Mouse (Mus musculus) regulatory T cell (primary cell): ENCODE data around the gene Gas2l1.
"Not testable (repeated sequence)": the region's sequence is repeated elsewhere in the genome, so short reads cannot be mapped to it uniquely, and the experiment has no call there.

Experiments
- in situ Hi-C: fragments of 300-600 bp; cut with MboI, MseI; formaldehyde crosslinking; loops from one replicate; pipeline ENCODE4 v1.15.1; 2025; ENCODE audit warnings: high pct_unique_total_duplicates

Gene Gas2l1

DNA sequence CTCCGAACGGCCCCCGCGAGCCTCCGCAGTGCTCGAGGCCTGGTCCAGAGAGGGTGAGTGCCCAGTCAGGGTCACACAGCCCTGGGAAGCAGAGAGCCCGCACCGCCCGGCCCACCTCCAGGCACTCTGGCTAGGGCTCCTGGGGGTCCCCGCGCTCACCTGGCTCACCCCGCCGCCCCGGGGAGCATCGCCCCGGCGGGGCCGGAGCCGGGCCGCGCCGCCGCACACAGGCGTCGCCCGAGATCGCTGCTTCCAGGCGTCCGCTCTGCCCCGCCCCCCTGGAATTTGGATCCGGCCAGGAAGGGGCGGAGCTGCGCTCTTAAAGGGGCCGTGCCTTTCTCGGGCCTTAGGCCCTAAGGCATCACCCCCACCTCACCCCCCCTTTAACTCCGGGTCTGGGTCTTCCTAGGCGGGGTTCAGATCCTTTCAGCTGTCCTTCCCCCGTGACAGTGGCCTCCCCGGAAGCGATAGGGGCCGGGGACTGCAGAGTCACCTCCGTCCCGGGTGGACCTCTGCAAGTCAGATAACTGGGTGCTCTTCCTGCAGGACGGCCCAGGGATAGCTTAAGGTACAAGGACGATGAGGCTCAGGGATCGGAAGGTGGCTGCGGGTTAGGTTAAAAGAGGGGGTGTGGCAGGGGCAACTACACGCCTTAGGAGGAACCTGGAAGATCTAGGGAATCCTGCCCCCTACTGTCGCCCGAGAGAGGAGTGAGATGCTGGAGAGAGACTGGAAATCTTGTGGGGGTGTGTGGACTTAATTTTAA lies at the start of gene Gas2l1:
TSS of gene Gas2l1 (minus strand) at position 272 of the 766 bp plus-strand sequence.
- in situ Hi-C loops, result no loop called here

DNA sequence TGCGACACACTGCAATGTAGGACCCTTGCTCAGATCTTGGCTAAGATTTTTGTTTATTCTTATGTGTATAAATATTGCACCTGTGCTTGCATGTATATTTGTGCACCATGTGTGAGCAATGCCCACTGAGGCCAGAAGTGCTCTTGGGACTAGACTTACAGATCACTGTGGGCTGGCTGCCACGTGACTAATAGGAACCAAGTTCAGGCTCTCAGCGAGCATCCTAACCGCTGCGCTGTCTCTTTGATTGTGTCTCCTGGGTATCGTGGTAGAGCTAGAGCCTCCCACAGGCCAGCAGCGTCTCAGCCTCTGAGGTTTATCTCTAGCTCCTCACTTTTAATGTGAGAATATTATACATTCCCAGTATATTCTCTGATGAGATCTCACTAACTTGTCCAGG lies 48.5 kb upstream of the Gas2l1 start:
- in situ Hi-C loops, result no loop called here

DNA sequence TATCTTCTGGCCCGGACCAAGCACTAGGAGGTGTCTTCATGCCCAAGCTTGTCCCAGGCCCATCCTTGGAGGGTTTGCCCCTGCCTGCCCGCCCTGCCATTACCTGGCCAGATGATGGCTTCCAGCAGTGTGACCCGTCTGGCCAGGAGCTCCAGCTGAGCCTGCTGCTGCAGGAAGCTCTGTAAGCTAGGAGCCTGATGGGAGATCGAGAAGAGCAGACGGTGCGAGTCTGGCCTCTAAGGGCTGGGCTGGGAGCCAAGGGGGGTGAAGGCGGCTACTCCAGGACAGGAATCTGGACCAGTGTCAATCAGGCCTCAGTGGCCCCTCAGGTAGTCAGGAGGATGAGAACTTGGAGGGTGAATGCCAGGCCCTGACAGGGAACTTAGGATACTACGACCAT lies 44.3 kb upstream of the Gas2l1 start:
- in situ Hi-C loops, result no loop called here

DNA sequence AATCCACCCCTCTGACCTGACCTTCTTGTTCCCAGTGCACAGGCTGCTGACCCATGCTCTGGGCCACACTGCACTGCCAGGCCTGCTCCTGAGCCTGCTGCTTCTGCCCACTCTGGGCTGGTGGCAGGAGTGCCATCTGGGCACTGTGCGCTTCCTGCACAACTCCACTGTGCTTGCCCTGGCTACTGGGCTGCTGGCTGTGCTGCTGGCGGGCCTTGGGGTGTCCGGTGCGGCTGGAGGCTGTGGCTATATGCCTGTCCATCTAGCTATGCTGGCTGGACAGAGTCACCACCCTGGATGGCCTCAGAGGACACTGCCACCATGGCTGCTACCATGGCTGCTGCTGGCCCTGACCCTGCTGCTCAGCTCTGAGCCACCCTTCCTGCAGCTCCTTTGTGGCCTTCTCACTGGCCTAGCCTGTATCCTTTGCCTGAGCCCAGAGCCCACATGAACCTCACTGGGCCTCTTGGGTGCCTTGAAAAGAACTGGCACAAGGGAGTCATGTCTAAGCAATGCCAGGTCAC lies 38.9 kb upstream of the Gas2l1 start:
- in situ Hi-C loops, result no loop called here

DNA sequence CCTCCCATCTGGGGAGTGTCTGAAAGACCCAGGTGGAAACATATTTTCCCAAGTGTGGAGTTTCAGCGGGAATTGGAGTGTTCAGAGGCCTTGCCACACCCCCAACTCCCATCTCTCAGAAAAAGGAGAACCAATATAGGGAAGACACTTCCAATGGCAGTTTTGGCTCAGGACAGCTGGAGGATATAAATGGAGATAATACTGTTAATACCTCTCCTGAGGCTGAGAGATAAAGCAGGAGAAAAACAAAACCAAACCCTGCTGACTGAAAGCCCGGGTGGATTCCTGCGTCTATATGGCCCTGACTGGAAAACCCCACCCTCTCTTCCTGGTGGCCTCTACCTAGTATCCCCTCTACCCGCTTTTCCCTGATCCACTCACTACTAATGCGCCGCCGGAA lies 37.3 kb upstream of the Gas2l1 start:
- in situ Hi-C loops, result no loop called here

DNA sequence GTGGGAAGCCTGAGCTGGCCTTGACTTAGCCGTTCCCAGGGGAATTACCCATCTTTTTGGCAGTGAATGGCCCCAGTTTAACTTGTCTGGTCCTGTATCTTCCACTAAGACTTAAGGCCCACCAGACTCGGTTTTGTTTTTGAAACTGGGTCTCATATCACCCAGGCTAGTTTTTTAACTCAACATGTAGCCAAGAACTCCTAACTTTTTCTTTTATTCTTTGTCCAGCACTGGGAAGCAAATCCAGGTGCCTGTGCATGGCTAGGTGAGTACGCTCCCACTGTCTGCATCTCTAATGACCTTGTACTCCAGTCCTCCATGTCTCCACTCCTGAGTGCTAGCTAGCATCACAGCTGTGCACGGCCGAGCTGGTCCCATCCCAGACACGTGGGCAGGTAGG lies 36.5 kb upstream of the Gas2l1 start:
- in situ Hi-C loops, result no loop called here

DNA sequence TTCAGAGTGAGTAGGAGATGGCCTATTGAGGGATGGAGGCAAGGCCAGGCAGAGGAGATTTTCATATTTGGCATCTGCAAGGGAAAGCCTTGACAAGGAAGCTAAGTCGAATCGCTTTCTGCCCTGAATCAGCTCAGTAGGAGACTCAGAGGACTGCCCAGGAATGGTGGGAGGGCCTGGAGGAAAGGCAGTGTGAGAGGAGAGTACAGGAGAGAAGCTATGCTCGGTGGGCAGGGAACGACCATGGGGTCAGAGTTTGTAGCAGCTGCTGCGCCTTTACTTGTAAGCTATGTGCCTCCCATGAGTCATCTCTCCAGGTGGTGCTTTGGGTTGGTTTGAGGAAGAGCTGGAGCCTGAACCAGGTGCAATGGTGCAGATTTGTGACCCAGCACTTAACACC lies 35.7 kb upstream of the Gas2l1 start:
- in situ Hi-C loops, result no loop called here

DNA sequence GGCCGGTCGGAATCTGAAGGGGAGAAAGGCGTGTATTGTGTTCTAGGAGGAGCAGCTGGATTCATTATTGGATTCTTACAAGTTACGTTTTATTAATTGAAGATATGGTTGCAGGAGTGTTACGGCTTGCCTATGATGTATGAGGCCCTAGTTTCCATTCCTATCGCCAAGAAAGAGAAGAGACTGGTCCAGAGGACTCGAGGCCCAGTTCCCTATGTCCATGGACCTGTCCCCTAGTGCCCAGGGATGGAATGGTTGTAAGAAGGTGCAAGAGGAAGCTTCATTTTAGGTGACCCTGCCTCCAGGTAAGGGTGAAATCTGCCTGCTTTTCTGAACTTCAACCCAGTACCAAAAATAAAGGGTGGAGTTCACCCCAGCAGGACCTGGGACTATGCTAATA lies 35.2 kb upstream of the Gas2l1 start:
- in situ Hi-C loops, result no loop called here

DNA sequence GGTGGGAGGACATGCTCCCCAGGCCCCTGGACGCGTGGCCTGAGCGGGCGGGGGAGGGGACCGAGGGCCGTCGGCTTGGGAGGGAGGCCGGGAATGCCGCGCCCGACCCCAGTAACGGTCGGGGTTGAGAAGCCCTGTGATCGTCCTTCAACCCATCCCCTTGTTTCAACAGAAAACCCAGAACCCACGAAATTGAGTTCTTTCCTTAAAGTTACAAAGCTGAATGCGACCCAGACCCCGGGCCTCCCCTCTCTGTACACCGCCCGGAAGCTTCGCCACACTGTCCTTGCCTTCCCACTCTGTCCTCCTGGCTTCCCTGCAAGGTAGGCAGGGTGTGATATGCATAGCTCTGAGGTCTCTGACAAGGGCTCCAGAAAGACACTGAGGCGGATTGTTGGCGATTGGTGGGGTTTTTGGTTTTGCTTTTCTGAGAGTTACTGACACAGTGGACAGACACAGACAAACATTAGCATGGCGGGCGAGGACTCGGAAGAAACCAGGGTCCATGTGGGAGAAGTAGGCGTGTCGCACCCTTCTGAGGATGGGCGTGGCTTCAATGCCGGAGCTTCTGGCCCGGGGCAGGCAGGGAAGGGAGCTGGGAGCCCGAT lies 34.6 kb upstream of the Gas2l1 start:
- in situ Hi-C loops, result no loop called here

DNA sequence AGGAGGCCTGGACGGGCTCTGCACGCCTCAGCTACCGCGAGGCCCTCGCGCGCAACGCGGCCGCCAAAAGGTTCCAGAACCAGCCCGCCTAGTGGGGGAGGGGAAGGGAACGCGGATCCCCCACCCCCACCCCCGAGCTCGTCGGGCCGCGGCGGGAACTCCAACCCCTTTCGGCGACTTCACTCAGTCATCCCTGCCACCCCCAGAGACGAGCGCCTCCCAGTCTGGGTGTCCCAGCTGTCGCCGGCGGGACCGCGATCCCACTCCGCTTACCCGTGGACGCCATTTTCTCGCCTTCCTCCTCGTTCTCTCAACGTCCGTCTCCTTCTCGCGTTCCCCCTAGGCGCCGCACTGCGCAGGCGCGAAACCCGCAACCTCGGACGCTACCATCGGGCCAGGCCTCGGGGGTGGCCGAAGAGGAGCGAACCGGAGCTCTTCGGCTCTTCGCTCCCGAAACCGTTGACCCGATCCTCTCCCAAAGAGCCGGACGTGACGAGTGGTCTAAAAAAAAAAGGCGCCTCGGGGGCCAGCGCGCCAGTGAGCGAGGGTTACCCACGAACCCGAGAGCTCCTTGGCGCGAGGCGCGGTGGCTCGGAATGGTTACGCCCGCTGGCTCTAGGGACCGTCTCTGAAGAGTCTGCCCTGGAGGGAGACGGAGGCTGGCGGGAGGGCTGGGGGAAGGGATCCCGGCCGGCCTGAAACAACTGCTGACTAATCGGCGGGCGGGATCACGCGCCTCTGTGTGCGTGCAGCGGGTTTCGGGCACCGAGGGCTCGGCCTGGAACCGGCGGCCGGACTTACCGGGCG lies 33.8 kb upstream of the Gas2l1 start, which contains the start of the genes Rhbdd3 and Ewsr1:
TSS of gene Rhbdd3 (plus strand) at position 191 of the 807 bp plus-strand sequence.
TSS of gene Ewsr1 (minus strand) at position 531 of the 807 bp plus-strand sequence.
- in situ Hi-C loops, result no loop called here

DNA sequence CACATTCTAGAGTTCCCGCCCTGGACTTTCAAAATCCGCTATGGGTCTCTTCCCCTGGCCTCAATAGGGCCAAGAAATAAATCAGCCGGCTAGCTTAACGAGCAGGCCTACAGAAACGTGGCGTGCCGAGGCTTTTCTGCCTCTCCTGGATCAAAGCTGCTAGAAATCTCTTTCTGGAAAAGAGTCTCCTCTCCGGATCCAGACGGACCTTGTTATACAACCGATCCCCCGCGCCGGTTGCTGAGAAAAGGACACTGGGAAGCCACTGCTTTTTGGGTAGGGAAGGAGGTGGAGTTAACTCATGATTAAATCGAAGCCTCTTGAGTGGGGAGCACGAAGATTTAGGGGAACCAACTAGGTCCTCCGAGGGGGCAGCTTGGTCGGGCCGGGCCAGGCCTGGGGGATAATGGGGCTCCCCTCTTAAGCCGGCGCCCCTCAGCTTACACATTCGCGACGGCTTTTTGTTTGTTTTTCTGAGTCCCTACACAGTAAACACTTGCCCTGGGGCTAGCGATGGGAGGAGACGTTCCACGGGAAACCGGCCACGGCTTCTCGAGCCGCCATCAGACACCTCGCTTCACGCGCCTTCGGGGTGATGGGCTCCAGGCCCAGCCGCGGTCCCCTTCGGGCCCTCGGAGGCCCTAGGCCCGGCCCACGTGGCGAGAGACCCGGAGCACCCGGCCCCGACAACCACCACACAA lies 33.1 kb upstream of the Gas2l1 start:
- in situ Hi-C loops, result no loop called here

DNA sequence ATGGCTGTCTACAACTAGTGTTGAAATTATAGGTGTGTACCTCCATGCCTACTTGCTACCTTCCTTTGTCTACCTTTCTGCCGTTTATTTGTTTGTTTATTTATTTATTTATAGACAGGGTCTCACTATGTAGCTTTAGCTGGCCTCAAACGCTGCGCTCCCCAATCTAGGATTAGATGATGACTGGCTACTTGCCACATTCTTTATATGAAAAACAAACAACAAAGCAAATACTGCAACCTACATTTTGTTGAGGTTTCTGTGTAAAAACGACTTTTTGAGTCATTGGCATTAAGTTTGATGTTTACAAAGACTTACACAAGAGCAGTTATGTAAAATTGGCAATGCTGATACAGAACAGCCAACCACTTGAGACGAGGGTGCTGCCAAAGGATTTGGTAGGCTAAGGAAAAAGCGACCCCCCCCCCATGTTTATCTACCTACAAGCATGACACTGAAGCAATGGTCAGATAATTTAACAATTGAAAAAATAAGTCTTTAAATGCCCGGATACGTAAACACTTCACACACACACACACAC lies 31.4 kb upstream of the Gas2l1 start:
- in situ Hi-C loops, result no loop called here

DNA sequence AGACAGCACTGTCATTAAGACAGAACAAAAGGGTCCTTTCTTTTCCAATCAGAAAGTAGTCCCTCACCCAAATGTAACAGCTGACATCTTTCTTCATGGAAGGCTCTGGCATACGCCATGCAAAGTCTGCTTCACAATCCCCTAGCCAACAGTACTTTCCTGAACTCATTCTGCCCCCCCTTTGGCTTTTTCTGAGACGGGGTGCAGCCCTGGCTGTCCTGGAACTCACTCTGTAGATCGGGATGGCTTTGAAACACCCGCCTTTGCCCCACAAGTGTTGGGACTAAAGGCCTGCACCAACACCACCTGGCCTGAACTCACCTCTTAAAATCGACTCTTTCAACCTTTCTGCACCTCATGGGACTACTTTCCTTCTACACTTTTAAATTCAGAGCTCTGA lies 30.8 kb upstream of the Gas2l1 start:
- in situ Hi-C loops, result no loop called here

DNA sequence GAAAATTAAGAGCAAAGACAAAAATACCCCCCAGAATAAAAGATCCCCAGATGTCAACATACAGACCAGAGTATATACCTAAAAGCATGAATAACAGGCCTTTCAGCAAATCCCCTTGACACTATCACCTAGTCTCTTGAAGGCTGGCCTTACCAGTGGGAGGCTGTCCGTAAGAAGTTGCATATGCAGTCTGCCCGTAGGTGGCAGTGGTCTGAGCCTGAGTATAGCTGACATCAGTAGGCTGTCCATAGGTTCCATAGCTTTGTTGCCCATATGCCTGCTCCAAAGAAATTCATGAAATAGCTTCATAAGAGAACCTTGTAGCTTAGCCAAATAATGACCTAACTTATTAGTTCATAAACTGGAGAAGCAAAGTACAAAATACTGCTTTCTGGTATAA lies 26.6 kb upstream of the Gas2l1 start:
- in situ Hi-C loops, result no loop called here

DNA sequence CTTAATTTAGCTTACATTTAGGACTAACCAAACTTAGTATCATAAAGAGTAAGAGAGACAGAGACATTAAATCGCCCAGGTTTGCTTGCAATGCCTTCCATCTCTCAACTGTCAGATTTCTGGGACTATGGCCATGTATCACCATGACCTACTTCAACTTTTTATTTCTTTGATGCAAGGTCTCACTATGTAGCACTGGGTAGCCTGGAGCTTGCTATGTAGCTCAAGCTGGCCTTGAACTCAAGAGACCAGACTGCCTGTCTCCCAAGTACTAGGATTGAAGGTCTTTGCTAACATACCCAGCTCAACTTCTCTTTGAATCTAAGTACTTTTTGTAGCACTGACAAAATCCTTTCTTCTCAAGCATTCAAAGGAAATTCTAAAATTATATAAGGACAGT lies 24.0 kb upstream of the Gas2l1 start:
- in situ Hi-C loops, result no loop called here

DNA sequence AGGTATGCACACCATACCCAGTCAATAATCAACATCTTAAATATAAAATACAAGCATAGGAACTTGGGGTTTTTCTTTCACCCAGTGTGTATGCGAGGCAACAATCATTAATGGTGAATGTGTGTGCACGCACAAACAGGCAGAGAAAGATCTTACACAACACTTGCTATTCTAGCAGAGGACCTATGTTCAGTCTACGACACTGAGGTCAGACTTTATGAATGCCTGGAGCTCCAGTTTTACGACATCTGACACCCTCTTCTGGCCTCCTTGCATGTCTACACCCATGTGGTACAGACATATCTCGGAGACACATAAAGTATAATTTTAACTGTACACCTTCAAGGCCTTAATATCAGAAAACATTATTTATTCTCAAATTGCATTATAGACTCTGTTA lies 11.7 kb upstream of the Gas2l1 start:
- in situ Hi-C loops, result not testable (repeated sequence)

DNA sequence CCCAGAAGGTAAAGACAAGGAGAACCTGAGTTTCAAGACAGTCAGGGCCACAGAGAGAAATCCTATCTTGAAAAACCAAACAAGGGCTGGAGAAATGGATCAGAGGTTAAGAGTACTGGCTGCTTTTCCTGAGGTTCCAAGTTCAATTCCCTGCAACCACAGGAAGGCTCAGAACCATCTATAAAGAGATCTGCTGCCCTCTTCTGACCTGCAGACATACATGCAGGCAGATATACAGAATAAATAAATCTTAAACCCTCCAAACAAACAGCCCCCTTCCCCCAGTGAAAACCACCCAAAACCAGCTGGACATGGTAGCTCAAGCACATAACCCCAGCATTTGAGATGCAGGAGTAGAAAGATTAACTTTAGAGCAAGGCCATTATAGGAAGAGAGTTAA lies 10.6 kb upstream of the Gas2l1 start:
- in situ Hi-C loops, result no loop called here

DNA sequence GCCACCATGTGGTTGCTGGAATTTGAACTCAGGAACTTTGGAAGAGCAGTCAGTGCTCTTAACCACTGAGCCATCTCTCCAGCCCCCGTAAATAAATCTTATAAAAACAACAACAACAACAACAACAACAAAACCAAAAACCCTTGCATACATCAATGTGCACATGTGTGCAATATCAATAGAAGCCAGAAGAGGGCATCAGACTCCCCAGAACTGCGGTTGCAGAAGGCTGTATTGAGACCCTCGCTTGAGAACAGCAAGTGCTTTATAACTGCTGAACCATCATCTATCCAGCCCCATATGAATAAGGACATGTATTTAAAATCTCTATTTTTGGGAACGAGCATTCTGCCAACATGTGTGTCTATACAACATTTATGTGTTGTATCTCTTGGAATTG lies 9.8 kb upstream of the Gas2l1 start:
- in situ Hi-C loops, result no loop called here

DNA sequence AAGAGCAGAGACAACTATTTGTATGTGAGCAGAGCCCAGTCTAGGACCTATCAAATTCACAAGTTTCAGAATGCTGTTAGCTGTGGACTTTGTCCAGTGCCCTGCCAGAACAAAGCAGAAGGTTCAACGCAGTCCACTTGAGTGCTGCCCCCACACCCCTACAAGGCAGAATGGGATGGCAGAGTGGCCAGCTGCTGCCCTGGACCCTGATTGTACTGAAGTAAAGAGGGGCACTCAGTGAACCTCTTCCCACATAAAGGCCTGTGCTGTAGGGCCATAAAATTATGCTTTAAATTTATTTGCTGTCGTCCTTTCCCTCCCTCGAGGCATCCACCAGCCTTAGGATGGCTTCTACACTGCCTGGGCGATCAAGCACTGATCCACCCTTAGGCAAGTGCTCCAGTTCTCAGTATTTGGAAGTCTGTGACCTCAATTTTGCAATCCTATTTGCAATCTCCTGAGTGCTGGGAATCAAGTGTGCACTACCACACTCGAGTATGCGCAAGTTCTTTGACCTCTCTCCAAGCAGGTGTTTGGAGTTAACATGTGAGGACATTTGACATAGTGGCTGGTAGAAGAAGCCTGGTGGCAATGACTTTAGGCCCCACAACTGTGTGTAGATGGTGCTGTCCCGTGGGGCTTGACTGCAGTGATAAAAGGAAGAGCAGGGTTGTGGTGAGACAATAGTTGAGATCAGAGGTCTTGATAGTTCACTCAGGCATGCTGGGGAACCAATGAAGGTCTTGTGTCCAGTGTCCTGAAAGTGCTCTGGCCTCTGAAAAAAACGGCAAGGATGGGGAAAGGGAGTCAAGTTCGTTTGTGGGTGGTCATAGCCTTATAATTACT lies 3.2 kb upstream of the Gas2l1 start:
- in situ Hi-C loops, result no loop called here

DNA sequence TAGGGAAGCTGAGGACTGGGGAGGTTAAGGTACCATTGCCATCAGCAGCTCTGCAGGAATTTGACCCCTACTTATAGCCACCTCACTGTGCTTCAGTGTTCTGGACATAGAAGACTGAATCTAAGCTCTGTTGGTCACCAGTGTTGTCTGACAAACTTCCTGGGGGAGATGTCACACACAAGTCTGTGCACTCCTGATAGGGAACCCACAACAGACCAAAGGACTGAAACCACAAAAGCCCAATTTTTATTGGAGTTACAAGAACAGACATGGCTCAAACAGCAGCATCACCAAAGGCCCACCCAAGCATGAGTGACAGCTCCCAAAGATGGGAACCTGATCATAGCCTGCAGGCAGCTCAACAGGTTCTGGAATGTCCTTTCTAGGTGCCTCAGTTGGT lies 1.9 kb upstream of the Gas2l1 start:
- in situ Hi-C loops, result no loop called here
